Comparison of ENCODE assay signal across 19 mouse cellular contexts in genomic region chr3:100777568-100777967, GRCm38 (mm10). TPM values are rescaled to one million over a fixed set of nuclear protein-coding genes. Genes with fewer than 3 reads are reported as not detected.
"Had no signal": no experiment of that assay in that cellular context is flagged by ENCODE, and none has a peak within 500 bp of the region (broad histone marks: within the 10 kb centered on the region; RNA-seq: fewer than 3 reads in every experiment).

No protein-coding gene starts in this region.

- H3K27me3 ChIP-seq: limb, embryonic 12.5 days; limb, embryonic 15.5 days; midbrain, embryonic 15.5 days; neural tube, embryonic 13.5 days had no signal

- ATAC-seq: liver, postnatal 0 days; lung, postnatal 0 days; midbrain, embryonic 15.5 days had no signal

- H3K9me3 ChIP-seq: limb, embryonic 12.5 days; limb, embryonic 15.5 days; midbrain, embryonic 15.5 days; neural tube, embryonic 13.5 days had no signal

- H3K9ac ChIP-seq: limb, embryonic 12.5 days; limb, embryonic 15.5 days; liver, embryonic 14.5 days; liver, postnatal 0 days; lung, embryonic 14.5 days; midbrain, embryonic 15.5 days; neural tube, embryonic 13.5 days had no signal

- H3K4me3 ChIP-seq: limb, embryonic 12.5 days; limb, embryonic 15.5 days; midbrain, embryonic 15.5 days; myocyte; neural tube, embryonic 13.5 days had no signal

- H3K27ac ChIP-seq: limb, embryonic 12.5 days; limb, embryonic 15.5 days; liver, embryonic 14.5 days; macrophage; midbrain, embryonic 15.5 days; neural tube, embryonic 13.5 days had no signal

- H3K4me2 ChIP-seq: limb, embryonic 12.5 days; limb, embryonic 15.5 days; liver, embryonic 11.5 days; lung, embryonic 14.5 days; midbrain, embryonic 15.5 days; neural tube, embryonic 13.5 days had no signal

- DNase-seq: kidney, postnatal 14 days; kidney, postnatal 4 days; left cerebral cortex, postnatal 4 days; liver, postnatal 0 days; lung, embryonic 14.5 days; retina, postnatal 1 day; right cerebral cortex, postnatal 25 days; thymus, adult 18-20 months; thymus, postnatal 36 days had no signal

- H3K4me1 ChIP-seq: limb, embryonic 15.5 days; midbrain, embryonic 15.5 days; neural tube, embryonic 13.5 days had no signal

- H3K36me3 ChIP-seq: limb, embryonic 12.5 days; limb, embryonic 15.5 days; midbrain, embryonic 15.5 days; neural tube, embryonic 13.5 days had no signal

RNA-seq across cellular contexts. Expression of gene Vtcn1, which starts 47.7 kb away (rescaled TPM):
- polyA plus RNA-seq: limb, embryonic 12.5 days; liver, embryonic 11.5 days; liver, embryonic 14.5 days; macrophage; midbrain, embryonic 15.5 days; neural tube, embryonic 13.5 days; spleen, adult 2 months had no signal
